Mouse (Mus musculus) liver, embryonic 16.5 days (tissue): ENCODE results near the gene Hmox1. TPM values are rescaled to one million over a fixed set of nuclear protein-coding genes. Genes with fewer than 3 reads are reported as not detected.

Experiments used
- ATAC-seq: fragments of 200-750 bp; cut with Nextera tagmentation; 2 replicates; pipeline ENCODE4 v1.8.0; 2017; ENCODE audit warnings: low read depth, mild to moderate bottlenecking, moderate number of reproducible peaks, moderate library complexity
- H3K27ac ChIP-seq: fragments of 300-500 bp; sonication (generic); 2 replicates; pipeline ENCODE4 v1.5.1; 2014; ENCODE audit warnings: mild to moderate bottlenecking, low read length
- H3K27me3 ChIP-seq: fragments of 300-500 bp; sonication (generic); 2 replicates; pipeline ENCODE4 v1.6.1; 2014; ENCODE audit warnings: low read depth, low read length, mixed read lengths; ENCODE audit not compliant: control insufficient read depth, insufficient read depth
- H3K36me3 ChIP-seq: fragments of 300-500 bp; sonication (generic); 2 replicates; pipeline ENCODE4 v1.6.1; 2014; ENCODE audit warnings: mild to moderate bottlenecking; ENCODE audit not compliant: control insufficient read depth, insufficient read depth
- H3K4me1 ChIP-seq: fragments of 300-500 bp; sonication (generic); 2 replicates; pipeline ENCODE4 v1.6.1; 2014; ENCODE audit warnings: low read depth, low read length, mixed read lengths; ENCODE audit not compliant: control insufficient read depth
- H3K4me2 ChIP-seq: fragments of 300-500 bp; sonication (generic); 2 replicates; pipeline ENCODE4 v1.6.1; 2014; ENCODE audit warnings: low read depth, low read length, mixed read lengths
- H3K4me3 ChIP-seq: fragments of 300-500 bp; sonication (generic); 2 replicates; pipeline ENCODE4 v1.5.1; 2014; ENCODE audit warnings: low read depth, mild to moderate bottlenecking, low read length
- H3K9ac ChIP-seq: fragments of 300-500 bp; sonication (generic); 2 replicates; pipeline ENCODE4 v1.6.1; 2014; ENCODE audit warnings: low read depth, low read length
- H3K9me3 ChIP-seq: fragments of 300-500 bp; sonication (generic); replicated peaks from 2 replicates; pipeline ENCODE4 v1.6.1; 2016; ENCODE audit warnings: low read length; ENCODE audit not compliant: control insufficient read depth
- WGBS: fragments of 180-500 bp; shearing (Covaris S2); extraction: QIAGEN DNeasy Blood & Tissue Kit; methylation state at CpG from one replicate; pipeline ENCODE4 v1.1.7; 2014; ENCODE audit not compliant: insufficient replicate concordance; 5-methylcytosine and 5-hydroxymethylcytosine counted together
- polyA plus RNA-seq: library from polyadenylated mRNA; unstranded; fragments of >200 nt; fragmentation: Nextera tagmentation; extraction: Ambion mirVana; gene quantifications from 2 replicates; pipeline ENCODE4 v1.2.1, GENCODE M21; 2015

Hmox1 gene
- polyA plus RNA-seq, 1 experiment from 2014 or later, result 158 TPM

DNA sequence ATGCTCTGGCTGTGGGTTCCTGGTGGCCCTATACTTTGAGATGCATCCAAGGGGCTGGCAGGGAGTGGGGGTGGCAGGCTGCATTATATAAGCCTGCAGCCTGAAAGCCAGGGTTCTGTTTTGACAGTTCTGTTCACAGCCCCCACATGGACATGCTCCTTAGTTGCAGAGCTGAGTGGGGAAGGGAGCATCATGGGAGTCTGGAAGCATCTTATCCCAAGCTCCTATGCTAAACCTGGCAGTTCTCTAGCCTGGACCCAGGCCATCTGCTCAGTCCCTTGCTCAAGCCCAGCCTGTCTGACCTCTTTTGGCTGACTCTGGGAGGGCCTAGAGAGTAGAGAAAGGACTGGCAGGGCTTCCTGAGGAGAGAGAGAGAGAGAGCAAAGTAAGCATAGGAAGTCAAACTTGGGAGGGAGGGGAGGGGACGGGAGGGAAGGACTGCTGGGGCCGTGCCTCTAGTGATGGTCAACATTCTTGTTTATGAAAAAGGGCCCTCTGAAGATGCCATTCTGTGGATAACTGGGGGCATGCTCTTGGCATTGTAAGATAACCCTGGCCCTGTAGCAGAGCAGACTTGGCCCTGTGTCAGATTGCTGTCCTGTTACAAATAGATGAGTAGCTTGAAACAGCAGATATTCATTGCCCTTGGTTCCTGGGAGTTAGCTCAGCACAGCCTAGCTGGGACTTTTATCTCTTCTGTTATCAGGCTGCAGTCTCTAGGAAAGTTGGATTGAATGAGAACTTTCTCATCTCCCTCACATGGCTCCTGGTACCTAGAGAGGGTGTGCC is 41.4 kb downstream of the Hmox1 start:
- Histone ChIP-seq H3K9ac (no peak overlapping the region), H3K27me3 (no peaks in the 10 kb centered on the region), H3K4me2 (no peak overlapping the region), H3K4me3 (no peak overlapping the region), H3K36me3 (peaks cover 9% of the 10 kb centered on the region), H3K9me3 (no peaks in the 10 kb centered on the region), H3K27ac (no peak overlapping the region), H3K4me1 (peaks cover 16% of the 10 kb centered on the region)
- ATAC-seq, result peak; percentile 31; the same call in 1 of the 2 replicates
- 19% methylated on average over 2 of the region's 2 CpGs for WGBS

GRCm38 (mm10) chr8:75135756-75136155 is 42.3 kb downstream of the Hmox1 start:
- H3K9me3 ChIP-seq, result no peaks in the 10 kb centered on the region
- peaks cover 16% of the 10 kb centered on the region for H3K4me1 ChIP-seq
- H3K4me2 ChIP-seq, result no peak overlapping the region
- H3K27ac ChIP-seq, result no peak overlapping the region
- H3K4me3 ChIP-seq, result no peak overlapping the region
- H3K36me3 ChIP-seq, result peaks cover 3% of the 10 kb centered on the region; the same call in 1 of the 2 replicates
- no peak overlapping the region for H3K9ac ChIP-seq
- H3K27me3 ChIP-seq, result no peaks in the 10 kb centered on the region
- whole genome bisulfite sequencing, result 15% methylated on average over 1 of the region's 1 CpGs
- no peak for ATAC-seq

GRCm38 (mm10) chr8:75136256-75136655 is 42.8 kb downstream of the Hmox1 start:
- Histone ChIP-seq H3K4me2 (no peak overlapping the region), H3K4me1 (peaks cover 16% of the 10 kb centered on the region), H3K9me3 (no peaks in the 10 kb centered on the region), H3K4me3 (no peak overlapping the region), H3K36me3 (peaks cover 2% of the 10 kb centered on the region; the same call in 1 of the 2 replicates), H3K27ac (no peak overlapping the region), H3K9ac (no peak overlapping the region), H3K27me3 (no peaks in the 10 kb centered on the region)
- peak; percentile 43; the same call in 1 of the 2 replicates for ATAC-seq
- WGBS, result 30% methylated on average over 2 of the region's 2 CpGs

GRCm38 (mm10) chr8:75137536-75137935 is 44.1 kb downstream of the Hmox1 start:
- 68% methylated on average over 3 of the region's 3 CpGs for WGBS

More at GRCm38 (mm10) chr8:75137536-75137935, 44.1 kb downstream of the Hmox1 start:
- H3K9ac ChIP-seq, result no peak overlapping the region
- H3K36me3 ChIP-seq, result no peaks in the 10 kb centered on the region
- peaks cover 16% of the 10 kb centered on the region for H3K4me1 ChIP-seq
- no peaks in the 10 kb centered on the region for H3K27me3 ChIP-seq
- H3K9me3 ChIP-seq, result no peaks in the 10 kb centered on the region
- no peak overlapping the region for H3K4me3 ChIP-seq
- H3K27ac ChIP-seq, result no peak overlapping the region
- H3K4me2 ChIP-seq, result no peak overlapping the region
- ATAC-seq, result no peak

Other genes with a start within 250 kb of the Hmox1 start
- 0.71 TPM in 1 of 2 replicates, not detected in the other for gene Isx, start 220.4 kb upstream of the Hmox1 start, polyA plus RNA-seq
- gene Hmgxb4, start 100.3 kb upstream of the Hmox1 start, polyA plus RNA-seq, result 7.9 and 8.7 TPM in 2 replicates
- gene Tom1, start 59.9 kb upstream of the Hmox1 start, polyA plus RNA-seq, result 14.0 and 14.4 TPM in 2 replicates
- 130 and 137 TPM in 2 replicates for gene Mcm5, start 15.9 kb downstream of the Hmox1 start, polyA plus RNA-seq
- 0.11 TPM in 1 of 2 replicates, not detected in the other for gene Rasd2, start 120.3 kb downstream of the Hmox1 start, polyA plus RNA-seq